Mouse (Mus musculus) MEL (cell line): Measurements from ENCODE around the gene Medag.

Experiments used
- CTCF ChIP-seq, 3 experiments: IDR thresholded peaks in 2 of 3; conservative IDR thresholded peaks in 1 of 3; 2 replicates each; pipeline ENCODE4 v1.5.1; 2011 to 2012; ENCODE audit warnings: low read length in 3 of 3, low read depth in 2 of 3, mild to moderate bottlenecking in 2 of 3, improper control_type of control experiment in 1 of 3, inconsistent platforms in 1 of 3, mixed read lengths in 1 of 3, moderate library complexity in 1 of 3; ENCODE audit not compliant: control insufficient read depth in 1 of 3, insufficient read depth in 1 of 3, poor library complexity in 1 of 3, severe bottlenecking in 1 of 3
- EP300 ChIP-seq, 2 experiments: IDR thresholded peaks; 2 replicates each; pipeline ENCODE4 v1.6.1; 2011; ENCODE audit warnings: improper control_type of control experiment in 2 of 2, low read length in 2 of 2, low read depth in 1 of 2, mild to moderate bottlenecking in 1 of 2
- GABPA ChIP-seq: IDR thresholded peaks from 2 replicates; pipeline ENCODE4 v1.6.1; 2012; ENCODE audit warnings: low read depth, mild to moderate bottlenecking, inconsistent platforms, low read length, improper control_type of control experiment, moderate library complexity
- HCFC1 ChIP-seq: IDR thresholded peaks from 2 replicates; pipeline ENCODE4 v1.6.1; 2012; ENCODE audit warnings: low read depth, mild to moderate bottlenecking, inconsistent platforms, low read length, improper control_type of control experiment, moderate library complexity
- KAT2A ChIP-seq: conservative IDR thresholded peaks from 2 replicates; pipeline ENCODE4 v1.6.1; 2012; ENCODE audit warnings: low read depth, low read length, improper control_type of control experiment, inconsistent platforms
- MEF2A ChIP-seq: IDR thresholded peaks from 2 replicates; pipeline ENCODE4 v1.6.1; 2014; ENCODE audit warnings: low read depth, mild to moderate bottlenecking, inconsistent platforms, low read length, improper control_type of control experiment; ENCODE audit not compliant: poor library complexity, insufficient replicate concordance, severe bottlenecking; ENCODE audit errors: extremely low read depth
- NRF1 ChIP-seq: IDR thresholded peaks from 2 replicates; pipeline ENCODE4 v1.6.1; 2014; ENCODE audit warnings: low read depth, mild to moderate bottlenecking, inconsistent platforms, low read length, improper control_type of control experiment, moderate library complexity; ENCODE audit not compliant: poor library complexity, insufficient read depth, severe bottlenecking
- POLR2A ChIP-seq, 2 experiments: IDR thresholded peaks; 2 replicates each; pipeline ENCODE4 v1.6.1; 2011 to 2012; ENCODE audit warnings: low read length in 2 of 2, mild to moderate bottlenecking in 2 of 2, control low read depth in 1 of 2, improper control_type of control experiment in 1 of 2, low read depth in 1 of 2, moderate library complexity in 1 of 2; ENCODE audit not compliant: control insufficient read depth in 1 of 2, insufficient read depth in 1 of 2, poor library complexity in 1 of 2
- POLR2AphosphoS5 ChIP-seq: IDR thresholded peaks from 2 replicates; pipeline ENCODE4 v1.6.1; 2012; ENCODE audit warnings: low read depth, borderline replicate concordance, mild to moderate bottlenecking, inconsistent platforms, low read length, moderate library complexity, mixed read lengths
- USF1 ChIP-seq: IDR thresholded peaks from 2 replicates; pipeline ENCODE4 v1.6.1; 2014; ENCODE audit warnings: low read depth, mild to moderate bottlenecking, inconsistent platforms, low read length, improper control_type of control experiment, moderate library complexity

DNA sequence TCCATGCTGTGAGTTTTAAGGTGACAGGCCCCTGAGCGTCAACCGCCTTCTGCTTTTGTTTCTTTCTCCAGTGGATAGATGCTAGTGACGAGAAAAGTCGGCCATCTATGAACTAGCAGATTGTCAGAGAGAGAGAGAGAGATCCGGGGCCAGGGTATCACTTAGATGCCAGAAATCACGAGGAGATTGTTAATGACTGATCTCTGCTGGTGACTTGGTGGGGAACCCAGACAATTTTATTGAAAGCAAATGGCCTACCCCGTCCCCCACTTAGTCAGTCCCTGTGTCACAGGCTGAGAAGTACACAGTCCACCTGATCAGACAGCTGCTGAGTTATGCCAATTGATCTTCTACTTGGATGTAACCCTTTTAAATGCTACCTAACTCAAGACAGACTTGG is 37.9 kb downstream of the Medag start:
- TF ChIP-seq HCFC1: no peak
- TF ChIP-seq KAT2A: no peak
- TF ChIP-seq CTCF (IDR thresholded peaks at IDR 0.05 in 2 of 3, conservative IDR thresholded peaks at IDR 0.05 in 1 of 3; ENCODE audit: control insufficient read depth in 1 of 3, insufficient read depth in 1 of 3, low read depth in 2 of 3, low read length in 3 of 3, poor library complexity in 1 of 3, severe bottlenecking in 1 of 3): no peak
- no peak for TF ChIP-seq NRF1
- TF ChIP-seq POLR2A (IDR thresholded peaks at IDR 0.05; ENCODE audit: control insufficient read depth in 1 of 2, insufficient read depth in 1 of 2, low read depth in 1 of 2, low read length in 2 of 2, poor library complexity in 1 of 2): no peak
- no peak for TF ChIP-seq POLR2AphosphoS5
- no peak for TF ChIP-seq MEF2A
- TF ChIP-seq GABPA: no peak
- TF ChIP-seq USF1: no peak
- TF ChIP-seq EP300 (IDR thresholded peaks at IDR 0.05; ENCODE audit: low read depth in 1 of 2, low read length in 2 of 2): no peak
